Mouse (Mus musculus) small intestine, adult 2 months (tissue): ENCODE measurements around the gene Lhfpl2.

Source experiments
- CTCF ChIP-seq: fragments of 200-500 bp; IDR thresholded peaks from 2 replicates; pipeline ENCODE4 v1.5.1; 2012; ENCODE audit warnings: low read depth, mild to moderate bottlenecking, control low read depth, inconsistent platforms, low read length, moderate library complexity, mixed read lengths; ENCODE audit not compliant: insufficient replicate concordance, insufficient read length; ENCODE audit errors: extremely low read depth
- POLR2A ChIP-seq: fragments of 200-500 bp; IDR thresholded peaks from 2 replicates; pipeline ENCODE4 v1.6.1; 2012; ENCODE audit warnings: low read depth, mild to moderate bottlenecking, control low read depth, inconsistent platforms, low read length, moderate library complexity

DNA sequence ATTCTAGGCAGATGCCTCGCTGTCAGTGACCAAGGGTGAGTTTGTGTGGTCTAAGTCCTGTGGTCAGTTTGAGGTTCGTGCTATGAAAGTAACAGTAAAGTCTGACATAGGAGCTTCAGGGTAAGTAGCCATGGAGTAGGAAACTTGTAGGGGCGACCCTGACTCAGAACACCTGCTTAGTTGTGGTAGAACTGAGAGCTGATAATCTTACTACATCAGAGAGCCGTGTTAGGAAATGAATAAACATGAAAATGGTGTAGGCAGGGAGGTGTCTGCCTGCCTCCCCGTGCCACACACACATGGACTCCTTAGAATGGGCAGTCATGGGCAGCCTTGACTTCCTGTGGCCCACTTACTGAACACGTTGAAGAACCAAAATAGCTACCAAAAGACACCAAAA is 96.1 kb downstream of the Lhfpl2 start:
- TF ChIP-seq CTCF (no peak), POLR2A (no peak)
